ENCODE assay signal across 8 mouse cellular contexts in genomic region chr3:95819351-95819985, GRCm38 (mm10). TPM values are rescaled to one million over a fixed set of nuclear protein-coding genes. Genes with fewer than 3 reads are reported as not detected.
DNase-seq lines count a peak whose midpoint lies in the region; ATAC-seq and TF ChIP-seq lines count a peak whose summit lies in the region.

No protein-coding gene starts in this region.

- H3K27ac ChIP-seq in hindbrain, embryonic 13.5 days: peak overlapping the region; percentile 100

- H3K4me2 ChIP-seq in hindbrain, embryonic 13.5 days: peak overlapping the region; percentile 59

- peak; percentile 67 for ATAC-seq in Patski
- ATAC-seq in hindbrain, embryonic 13.5 days (ENCODE audit: low FRiP score): peak; percentile 98

- peak; percentile 99 for DNase-seq in Patski (ENCODE audit: low read depth, low spot score)
- peak; percentile 100 for DNase-seq in cerebellum, postnatal 14 days
- DNase-seq in frontal cortex, postnatal 14 days (ENCODE audit: low spot score in 2 of 2): peak; percentile 98 to 99
- DNase-seq in layer of hippocampus, postnatal 25 days (ENCODE audit: extremely low spot score in 1 of 2, low spot score in 1 of 2): peak; percentile 94 to 98
- peak; percentile 100 for DNase-seq in lung, postnatal 25 days (ENCODE audit: low spot score)
- DNase-seq in retina, embryonic 14.5 days (ENCODE audit: low spot score): peak; percentile 100
- peak; percentile 100 for DNase-seq in thymus, postnatal 4 days

- peak overlapping the region; percentile 80 for H3K9ac ChIP-seq in hindbrain, embryonic 13.5 days

- H3K9me3 ChIP-seq in hindbrain, embryonic 13.5 days: no peaks in the 10 kb centered on the region

- H3K36me3 ChIP-seq in hindbrain, embryonic 13.5 days: no peaks in the 10 kb centered on the region

- H3K27me3 ChIP-seq in Patski: no peaks in the 10 kb centered on the region
- H3K27me3 ChIP-seq in hindbrain, embryonic 13.5 days: no peaks in the 10 kb centered on the region

- under 1% methylated on average over 49 of the region's 49 CpGs for WGBS in hindbrain, embryonic 13.5 days

- POLR2A ChIA-PET in Patski (lab: Charles Lee): interaction anchor here (0.6 to 1.2 kb wide), 4 partner anchors 30 to 824 kb away, joined by 3 to 9 read pairs (median 4); no protein-coding TSS in a partner anchor

- TF ChIP-seq CTCF in Patski (IDR thresholded peaks at IDR 0.05): no peak

- CTCF ChIA-PET in Patski (lab: Charles Lee): no interaction called here

- H3K4me1 ChIP-seq in hindbrain, embryonic 13.5 days (replicated peaks): peaks cover 31% of the 10 kb centered on the region

- peak overlapping the region; percentile 76 for H3K4me3 ChIP-seq in hindbrain, embryonic 13.5 days

- in situ Hi-C loops in Patski (cut with MboI; ENCODE audit: low pct_unique_long_range_greater_than_20kb): no loop called here

RNA-seq across cellular contexts. Expression of gene Rprd2, which starts 0.8 kb away (rescaled TPM):
- 35.3 TPM for polyA plus RNA-seq in Patski (2021)
- 23.8 and 24.4 TPM in 2 replicates for polyA plus RNA-seq in hindbrain, embryonic 13.5 days (2015; fragmentation: Nextera tagmentation; extraction: Ambion mirVana)
- 10 to 100 TPM; 62.3 to 69.6 TPM for total RNA-seq in layer of hippocampus, postnatal 25 days (2021)

RNA-seq across cellular contexts. Expression of gene Prpf3, which starts 36.2 kb away (rescaled TPM):
- polyA plus RNA-seq in Patski (2021): 48.9 TPM
- polyA plus RNA-seq in hindbrain, embryonic 13.5 days (2015; fragmentation: Nextera tagmentation; extraction: Ambion mirVana): 36.6 and 39.7 TPM in 2 replicates
- 10 to 100 TPM; 29.2 to 33.7 TPM for total RNA-seq in layer of hippocampus, postnatal 25 days (2021)

RNA-seq across cellular contexts. Expression of gene Mrps21, which starts 51.9 kb away (rescaled TPM):
- 354 TPM for polyA plus RNA-seq in Patski (2021)
- 331 and 342 TPM in 2 replicates for polyA plus RNA-seq in hindbrain, embryonic 13.5 days (2015; fragmentation: Nextera tagmentation; extraction: Ambion mirVana)
- 100 to 1,000 TPM; 151 to 172 TPM for total RNA-seq in layer of hippocampus, postnatal 25 days (2021)

RNA-seq across cellular contexts. Expression of gene Tars2, which starts 59.5 kb away (rescaled TPM):
- polyA plus RNA-seq in Patski (2021): 58.1 TPM
- polyA plus RNA-seq in hindbrain, embryonic 13.5 days (2015; fragmentation: Nextera tagmentation; extraction: Ambion mirVana): 41.0 and 44.9 TPM in 2 replicates
- total RNA-seq in layer of hippocampus, postnatal 25 days (2021): 10 to 100 TPM; 37.8 to 44.3 TPM

Comparison
In these comparisons a context has a peak if more than half of its experiments do, and no peak if none do; other contexts are left out.
1. Peak in every context shown above with its lines: DNase-seq, ATAC-seq, H3K4me3 ChIP-seq and H3K27ac ChIP-seq.